Mouse (Mus musculus) lung, adult 2 months (tissue): ENCODE results near the gene Tbc1d25.
A peak's percentile ranks its signal among the peaks of the same experiment; 100 is the strongest.

ENCODE experiments used
- CTCF ChIP-seq: fragments of 200-500 bp; IDR thresholded peaks from 2 replicates; pipeline ENCODE4 v1.5.1; 2011; ENCODE audit warnings: mild to moderate bottlenecking, low read length, control low read depth; ENCODE audit not compliant: insufficient read depth
- POLR2A ChIP-seq: fragments of 200-500 bp; IDR thresholded peaks from 2 replicates; pipeline ENCODE4 v1.6.1; 2011; ENCODE audit warnings: low read depth, mild to moderate bottlenecking, control low read depth, low read length, borderline replicate concordance; ENCODE audit errors: extremely low read depth

GRCm38 (mm10) chrX:8145153-8145991, 30.6 kb downstream of the Tbc1d25 start, which contains the start of gene Rbm3:
- no peak for TF ChIP-seq CTCF
- TF ChIP-seq POLR2A, result peak; percentile 90
